ENCODE assay signal across 16 mouse cellular contexts in genomic region chr10:99011084-99011483, GRCm38 (mm10).
"Had no signal": no experiment of that assay in that cellular context is flagged by ENCODE, and none has a peak within 500 bp of the region (broad histone marks: within the 10 kb centered on the region; RNA-seq: fewer than 3 reads in every experiment).

No protein-coding gene starts in this region.

- H3K4me2 ChIP-seq: limb, embryonic 15.5 days; liver, embryonic 12.5 days; lung, embryonic 14.5 days; midbrain, embryonic 11.5 days; midbrain, embryonic 13.5 days; midbrain, embryonic 15.5 days; neural tube, embryonic 12.5 days; stomach, embryonic 15.5 days had no signal

- DNase-seq: lung, embryonic 14.5 days; right cerebral cortex, postnatal 14 days; thymus, adult 2 months; thymus, postnatal 25 days; thymus, postnatal 4 days had no signal

- ATAC-seq: liver, embryonic 12.5 days; midbrain, embryonic 13.5 days; midbrain, embryonic 15.5 days had no signal

- H3K9me3 ChIP-seq: limb, embryonic 15.5 days; liver, embryonic 12.5 days; megakaryocyte, embryonic 14.5 days; midbrain, embryonic 13.5 days; midbrain, embryonic 15.5 days; neural tube, embryonic 12.5 days; stomach, embryonic 15.5 days had no signal

- H3K4me1 ChIP-seq: limb, embryonic 15.5 days; liver, embryonic 12.5 days; megakaryocyte, embryonic 14.5 days; midbrain, embryonic 13.5 days; midbrain, embryonic 15.5 days; neural tube, embryonic 12.5 days; stomach, embryonic 15.5 days had no signal

- H3K27ac ChIP-seq: limb, embryonic 15.5 days; liver, embryonic 12.5 days; liver, embryonic 14.5 days; macrophage; midbrain, embryonic 13.5 days; midbrain, embryonic 15.5 days; neural tube, embryonic 12.5 days; stomach, embryonic 15.5 days; stomach, postnatal 0 days had no signal

- H3K9ac ChIP-seq: limb, embryonic 15.5 days; liver, embryonic 12.5 days; liver, embryonic 14.5 days; lung, embryonic 14.5 days; midbrain, embryonic 13.5 days; midbrain, embryonic 15.5 days; neural tube, embryonic 12.5 days; stomach, embryonic 15.5 days had no signal

- H3K27me3 ChIP-seq: limb, embryonic 15.5 days; liver, embryonic 12.5 days; megakaryocyte, embryonic 14.5 days; midbrain, embryonic 13.5 days; midbrain, embryonic 15.5 days; neural tube, embryonic 12.5 days; stomach, embryonic 15.5 days had no signal

- H3K4me3 ChIP-seq: limb, embryonic 15.5 days; liver, embryonic 12.5 days; megakaryocyte, embryonic 14.5 days; midbrain, embryonic 13.5 days; midbrain, embryonic 15.5 days; neural tube, embryonic 12.5 days; stomach, embryonic 15.5 days had no signal
